Mouse (Mus musculus): ENCODE data around the gene Wwp2.

GRCm38 (mm10) chr8:107437711-107438110 lies 1.5 kb downstream of the Wwp2 start:
- TF ChIP-seq EP300 (IDR thresholded peaks at IDR 0.05; ENCODE audit: insufficient read depth, low read depth, low read length): no peak
- no peak for TF ChIP-seq POLR2A (IDR thresholded peaks at IDR 0.05; ENCODE audit: insufficient read depth, low read depth, low read length)
